Mouse (Mus musculus): ENCODE measurements around the gene Bsg.

GRCm38 (mm10) chr10:79707759-79708158 lies 3.5 kb downstream of the Bsg start:
- TF ChIP-seq CTCF (IDR thresholded peaks at IDR 0.05; ENCODE audit: borderline replicate concordance, extremely low read depth, insufficient read depth, insufficient read length) (no peak), POLR2A (IDR thresholded peaks at IDR 0.05; ENCODE audit: borderline replicate concordance, extremely low read depth, insufficient read depth, insufficient read length, poor library complexity, severe bottlenecking) (no peak)

Data from brain, embryonic 14.5 days (tissue).